Mouse (Mus musculus): ENCODE measurements around the gene Olfr525.

Gene Olfr525

DNA sequence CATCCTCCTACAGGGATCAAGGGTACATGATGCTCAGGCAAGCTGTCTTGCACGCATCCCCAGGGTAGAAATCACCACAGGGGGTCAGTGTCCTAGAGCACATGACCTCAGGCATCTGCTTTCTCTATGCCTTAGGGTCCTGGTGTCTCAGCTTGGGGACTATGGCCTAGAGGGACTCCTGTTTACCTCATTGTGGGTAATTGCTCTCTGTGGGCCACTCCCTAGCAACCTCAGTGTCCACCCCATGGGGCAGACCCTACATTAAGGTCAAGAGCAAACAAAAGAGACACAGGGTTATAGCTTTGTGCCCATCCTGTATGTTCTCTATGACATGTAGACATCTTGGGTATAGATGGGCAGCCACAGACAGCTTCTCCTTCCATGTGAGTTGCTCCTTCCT, at the start of gene Olfr525:
Gene Olfr525, plus strand, starts transcription at position 301 of the 400 bp plus-strand sequence.
- no peak for DNase-seq (ENCODE audit: extremely low spot score)

GRCm38 (mm10) chr7:140295746-140296145, 24.9 kb upstream of the Olfr525 start:
- DNase-seq (ENCODE audit: extremely low spot score): no peak

GRCm38 (mm10) chr7:140296876-140297275, 23.8 kb upstream of the Olfr525 start:
- no peak for DNase-seq (ENCODE audit: extremely low spot score)

DNA sequence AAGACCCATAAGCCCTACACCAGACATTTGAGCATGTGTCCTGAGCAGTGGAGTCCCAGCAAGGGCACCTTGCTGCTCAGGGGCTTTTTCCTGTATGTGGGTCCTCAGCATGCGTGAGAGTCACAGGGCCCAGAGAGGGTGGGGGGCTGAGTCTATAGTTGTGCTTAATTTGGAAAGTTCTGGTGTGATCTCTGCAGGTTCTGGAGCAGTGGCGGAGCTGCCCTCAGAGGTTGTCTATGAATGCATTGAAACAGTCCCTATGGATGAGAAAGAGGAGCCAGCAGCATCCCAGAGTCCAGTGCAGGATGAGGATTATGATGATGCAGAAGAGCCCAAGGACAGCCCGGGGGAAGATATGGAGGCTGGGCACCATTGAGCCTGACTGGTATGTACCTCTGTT, 21.2 kb upstream of the Olfr525 start:
- DNase-seq (ENCODE audit: extremely low spot score): no peak

GRCm38 (mm10) chr7:140319861-140320385, 735 bp upstream of the Olfr525 start:
- no peak for DNase-seq (ENCODE audit: extremely low spot score)

- no peak for DNase-seq (ENCODE audit: extremely low spot score)
These were observed 477 bp downstream of the Olfr525 start for GRCm38 (mm10) chr7:140321135-140321534.

GRCm38 (mm10) chr7:140329766-140330304, 9.2 kb downstream of the Olfr525 start:
- DNase-seq (ENCODE audit: extremely low spot score): no peak

- DNase-seq (ENCODE audit: extremely low spot score): no peak
These were observed 13.1 kb downstream of the Olfr525 start, which contains the start of gene Olfr527 for GRCm38 (mm10) chr7:140333717-140334116. Gene Olfr527, plus strand, starts transcription at chr7:140334017.

DNA sequence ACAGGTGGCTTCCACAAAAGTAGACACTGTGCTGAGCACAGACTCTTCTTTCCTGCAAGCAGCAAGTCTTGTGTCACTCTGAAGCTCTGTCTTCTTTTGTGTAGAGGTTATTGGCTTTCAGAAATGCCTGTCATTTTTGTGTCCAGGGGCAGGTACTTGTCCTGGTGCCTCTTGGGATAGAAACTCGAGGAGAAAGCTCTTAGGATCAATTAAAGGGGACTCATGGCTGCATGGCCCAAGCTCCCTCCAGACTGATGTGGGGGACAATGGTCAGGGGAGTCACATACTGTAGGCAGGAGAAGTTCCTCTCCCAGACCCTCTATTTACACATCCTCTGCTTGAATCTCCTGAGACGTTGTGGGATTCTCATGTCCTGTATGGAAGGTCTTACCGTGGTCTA, 40.9 kb downstream of the Olfr525 start, which contains the start of gene Olfr60:
Gene Olfr60, minus strand, starts transcription at position 101 of the 400 bp plus-strand sequence.
- no peak for DNase-seq (ENCODE audit: extremely low spot score)

- no peak for DNase-seq (ENCODE audit: extremely low spot score)
These were observed 53.6 kb downstream of the Olfr525 start for GRCm38 (mm10) chr7:140374300-140374699.

GRCm38 (mm10) chr7:140376231-140376630, 55.6 kb downstream of the Olfr525 start, which contains the start of gene Olfr530:
Gene Olfr530, minus strand, starts transcription at chr7:140376331.
- no peak for DNase-seq (ENCODE audit: extremely low spot score)

- no peak for DNase-seq (ENCODE audit: extremely low spot score)
These were observed 56.3 kb downstream of the Olfr525 start for GRCm38 (mm10) chr7:140376911-140377310.

Data from embryo, embryonic 9.5 days (tissue).